Mouse (Mus musculus) bone marrow, adult 2 months (tissue): ENCODE results near the gene Fam102a.

Experiments used
- CTCF ChIP-seq: fragments of 200-500 bp; IDR thresholded peaks from 2 replicates; pipeline ENCODE4 v1.5.1; 2011; ENCODE audit warnings: low read length, control low read depth; ENCODE audit not compliant: control insufficient read depth, insufficient read depth
- POLR2A ChIP-seq: fragments of 200-500 bp; IDR thresholded peaks from 2 replicates; pipeline ENCODE4 v1.6.1; 2011; ENCODE audit warnings: low read depth, mild to moderate bottlenecking, control low read depth, low read length, borderline replicate concordance; ENCODE audit not compliant: control insufficient read depth

DNA sequence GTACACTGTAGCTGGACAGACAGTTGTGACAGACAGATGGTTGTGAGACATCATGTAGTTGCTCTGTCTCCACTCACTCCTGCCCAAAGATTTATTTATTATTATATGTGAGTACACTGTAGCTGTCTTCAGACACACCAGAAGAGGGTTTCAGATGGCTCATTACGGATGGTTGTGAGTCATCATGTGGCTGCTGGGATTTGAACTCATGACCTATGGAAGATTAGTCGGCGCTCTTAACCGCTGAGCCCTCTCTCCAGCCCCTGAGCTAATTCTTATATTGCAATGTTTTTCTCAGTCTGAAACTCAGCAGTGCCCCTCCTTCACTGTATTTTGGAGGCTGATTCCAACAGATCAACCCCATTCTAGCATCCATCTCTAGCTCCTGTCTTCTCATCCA lies 49.4 kb upstream of the Fam102a start:
- TF ChIP-seq POLR2A (no peak), CTCF (no peak)
